Mouse (Mus musculus) embryonic stem cell, embryonic (primary cell): Measurements from ENCODE around the gene Gadd45b.

ENCODE experiments used
- CTCF ChIA-PET, 4 experiments: fragments of 300-600 bp in 2 of 4; fragments of 350-600 bp in 2 of 4; sonication (Branson Sonifier 250); formaldehyde crosslinking; loops; one replicate each; lab custom pipeline; 2022; ENCODE audit warnings: inconsistent platforms in 2 of 4; lab: Charles Lee
- POLR2A ChIA-PET, 4 experiments: fragments of 300-600 bp in 2 of 4; fragments of 350-600 bp in 2 of 4; sonication (Branson Sonifier 250); formaldehyde crosslinking; loops; one replicate each; lab custom pipeline; 2022; ENCODE audit warnings: antibody characterized with exemption in 4 of 4, inconsistent platforms in 1 of 4; lab: Charles Lee

Gadd45b gene

GRCm38 (mm10) chr10:80921923-80922322 is 8.0 kb upstream of the Gadd45b start:
- CTCF ChIA-PET = interaction anchor here (0.6 to 3.0 kb wide), 9 partner anchors 11 to 175 kb away, joined by 3 to 12 read pairs (median 5); partner anchors contain the start of gene Gng7 (in 1 of the 4)

GRCm38 (mm10) chr10:80925472-80925871 is 4.4 kb upstream of the Gadd45b start:
- CTCF ChIA-PET = interaction anchor here (0.5 to 5.7 kb wide), 13 partner anchors 22 to 525 kb away, joined by 3 to 105 read pairs (median 4); no protein-coding TSS in a partner anchor
- POLR2A ChIA-PET = interaction anchor here (0.6 to 26.8 kb wide), 20 partner anchors 9 to 377 kb away, joined by 3 to 1108 read pairs (median 5); partner anchors contain the start of genes Eef2 (in 1 of the 4), Gadd45b (in 1 of the 4), Lmnb2 (in 1 of the 4) and Map2k2 (in 1 of the 4)

More at GRCm38 (mm10) chr10:80921923-80922322, 8.0 kb upstream of the Gadd45b start:
- POLR2A ChIA-PET = interaction anchor here in 3 of 4 experiments (0.6 to 26.8 kb wide), 23 partner anchors 8 to 649 kb away, joined by 3 to 1108 read pairs (median 4); partner anchors contain the start of genes Gadd45b (in 3 of the 3), Timm13 (in 2 of the 3) and Map2k2 (in 1 of the 3)

- ChIA-PET POLR2A (interaction anchor here (0.6 to 26.8 kb wide), 134 partner anchors 3 to 875 kb away, joined by 3 to 1108 read pairs (median 7); partner anchors contain the start of genes Timm13 (in 4 of the 4), Lmnb2 (in 3 of the 4), Eef2 (in 2 of the 4) and Map2k2 (in 2 of the 4)), CTCF (interaction anchor here (0.5 to 5.7 kb wide), 62 partner anchors 8 to 529 kb away, joined by 3 to 105 read pairs (median 8); partner anchors contain the start of genes Atp8b3 (in 1 of the 4), Gng7 (in 1 of the 4), Lmnb2 (in 1 of the 4) and Mbd3 (in 1 of the 4))
Observed at GRCm38 (mm10) chr10:80928586-80929298, 1.1 kb upstream of the Gadd45b start.

GRCm38 (mm10) chr10:80930361-80931152 is 684 bp downstream of the Gadd45b start:
- CTCF ChIA-PET = interaction anchor here (0.7 to 5.7 kb wide), 29 partner anchors 9 to 640 kb away, joined by 3 to 105 read pairs (median 13); partner anchors contain the start of genes Ap3d1 (in 1 of the 4), Gng7 (in 1 of the 4) and Timm13 (in 1 of the 4)
- POLR2A ChIA-PET = interaction anchor here (0.5 to 26.8 kb wide), 143 partner anchors 5 to 612 kb away, joined by 3 to 1108 read pairs (median 9); partner anchors contain the start of genes Lmnb2 (in 3 of the 4), Slc39a3 (in 3 of the 4), Amh (in 2 of the 4) and Ap3d1 (in 2 of the 4)

GRCm38 (mm10) chr10:80931153-80931671 is 1.3 kb downstream of the Gadd45b start:
- CTCF ChIA-PET = interaction anchor here (0.5 to 5.7 kb wide), 12 partner anchors 8 to 666 kb away, joined by 3 to 96 read pairs (median 5); no protein-coding TSS in a partner anchor
- POLR2A ChIA-PET = interaction anchor here in 3 of 4 experiments (0.7 to 26.8 kb wide), 51 partner anchors 5 to 421 kb away, joined by 3 to 1108 read pairs (median 31); partner anchors contain the start of genes Lmnb2 (in 2 of the 3), Sgta (in 2 of the 3), Timm13 (in 2 of the 3) and 4930442H23Rik (in 1 of the 3)

GRCm38 (mm10) chr10:80931695-80932094 is 1.8 kb downstream of the Gadd45b start:
- ChIA-PET CTCF (interaction anchor here (0.5 to 5.3 kb wide), 14 partner anchors 9 to 666 kb away, joined by 3 to 91 read pairs (median 4); no protein-coding TSS in a partner anchor), POLR2A (interaction anchor here in 3 of 4 experiments (0.6 to 26.8 kb wide), 45 partner anchors 6 to 711 kb away, joined by 3 to 1108 read pairs (median 15); partner anchors contain the start of genes Lmnb2 (in 2 of the 3), Map2k2 (in 2 of the 3), 4930442H23Rik (in 1 of the 3) and Ap3d1 (in 1 of the 3))

- ChIA-PET POLR2A (interaction anchor here (0.6 to 26.8 kb wide), 44 partner anchors 6 to 711 kb away, joined by 3 to 1108 read pairs (median 4); partner anchors contain the start of genes Timm13 (in 2 of the 4), Ap3d1 (in 1 of the 4), Eef2 (in 1 of the 4) and Gadd45b (in 1 of the 4)), CTCF (interaction anchor here in 3 of 4 experiments (0.6 to 5.3 kb wide), 13 partner anchors 8 to 426 kb away, joined by 3 to 91 read pairs (median 4); no protein-coding TSS in a partner anchor)
Observed at GRCm38 (mm10) chr10:80932206-80932605, 2.3 kb downstream of the Gadd45b start.

- POLR2A ChIA-PET = interaction anchor here (0.6 to 26.8 kb wide), 48 partner anchors 7 to 712 kb away, joined by 3 to 1108 read pairs (median 4); partner anchors contain the start of genes Lmnb2 (in 2 of the 4), Timm13 (in 2 of the 4), Ap3d1 (in 1 of the 4) and Eef2 (in 1 of the 4)
- CTCF ChIA-PET = interaction anchor here (0.5 to 5.3 kb wide), 20 partner anchors 7 to 127 kb away, joined by 3 to 91 read pairs (median 4); no protein-coding TSS in a partner anchor
Observed at GRCm38 (mm10) chr10:80932700-80933420, 3.0 kb downstream of the Gadd45b start.

- ChIA-PET POLR2A (interaction anchor here (0.6 to 26.8 kb wide), 36 partner anchors 7 to 422 kb away, joined by 3 to 1108 read pairs (median 4); partner anchors contain the start of genes Lmnb2 (in 2 of the 4), Timm13 (in 2 of the 4), Eef2 (in 1 of the 4) and Gadd45b (in 1 of the 4)), CTCF (interaction anchor here (0.5 to 4.2 kb wide), 13 partner anchors 10 to 183 kb away, joined by 3 to 22 read pairs (median 4); no protein-coding TSS in a partner anchor)
Observed at GRCm38 (mm10) chr10:80933421-80933979, 3.6 kb downstream of the Gadd45b start.

- ChIA-PET POLR2A (interaction anchor here in 3 of 4 experiments (0.6 to 26.8 kb wide), 36 partner anchors 6 to 421 kb away, joined by 3 to 1108 read pairs (median 4); partner anchors contain the start of genes Lmnb2 (in 2 of the 3), Ap3d1 (in 1 of the 3), Eef2 (in 1 of the 3) and Gadd45b (in 1 of the 3)), CTCF (interaction anchor here in 3 of 4 experiments (0.6 to 4.2 kb wide), 13 partner anchors 12 to 841 kb away, joined by 3 to 22 read pairs (median 3); no protein-coding TSS in a partner anchor)
Observed at GRCm38 (mm10) chr10:80934136-80934985, 4.5 kb downstream of the Gadd45b start.

- CTCF ChIA-PET = interaction anchor here in 3 of 4 experiments (0.6 to 4.2 kb wide), 10 partner anchors 11 to 842 kb away, joined by 3 to 22 read pairs (median 4); no protein-coding TSS in a partner anchor
- POLR2A ChIA-PET = interaction anchor here in 3 of 4 experiments (0.5 to 26.8 kb wide), 28 partner anchors 5 to 259 kb away, joined by 3 to 1108 read pairs (median 4); partner anchors contain the start of genes Lmnb2 (in 2 of the 3), Ap3d1 (in 1 of the 3) and Gadd45b (in 1 of the 3)
Observed at GRCm38 (mm10) chr10:80935241-80935640, 5.4 kb downstream of the Gadd45b start.

- ChIA-PET POLR2A (interaction anchor here in 3 of 4 experiments (0.5 to 26.8 kb wide), 23 partner anchors 5 to 242 kb away, joined by 3 to 1108 read pairs (median 5); partner anchors contain the start of genes Gadd45b (in 1 of the 3), Lmnb2 (in 1 of the 3) and Sgta (in 1 of the 3)), CTCF (interaction anchor here in 3 of 4 experiments (0.9 to 4.2 kb wide), 10 partner anchors 11 to 63 kb away, joined by 3 to 22 read pairs (median 4); no protein-coding TSS in a partner anchor)
Observed at GRCm38 (mm10) chr10:80935698-80936097, 5.8 kb downstream of the Gadd45b start.

GRCm38 (mm10) chr10:80936135-80936809 is 6.4 kb downstream of the Gadd45b start:
- ChIA-PET POLR2A (interaction anchor here in 3 of 4 experiments (0.8 to 26.8 kb wide), 26 partner anchors 4 to 314 kb away, joined by 3 to 1108 read pairs (median 6); partner anchors contain the start of genes Csnk1g2 (in 1 of the 3), Eef2 (in 1 of the 3), Gadd45b (in 1 of the 3) and Lmnb2 (in 1 of the 3)), CTCF (interaction anchor here (0.6 to 2.3 kb wide), 17 partner anchors 8 to 62 kb away, joined by 3 to 16 read pairs (median 4); partner anchors contain the start of gene Timm13 (in 1 of the 4))
